Mouse (Mus musculus): ENCODE data around the gene Abcg1.
A peak's percentile ranks its signal among the peaks of the same experiment; 100 is the strongest.

Abcg1 gene

DNA sequence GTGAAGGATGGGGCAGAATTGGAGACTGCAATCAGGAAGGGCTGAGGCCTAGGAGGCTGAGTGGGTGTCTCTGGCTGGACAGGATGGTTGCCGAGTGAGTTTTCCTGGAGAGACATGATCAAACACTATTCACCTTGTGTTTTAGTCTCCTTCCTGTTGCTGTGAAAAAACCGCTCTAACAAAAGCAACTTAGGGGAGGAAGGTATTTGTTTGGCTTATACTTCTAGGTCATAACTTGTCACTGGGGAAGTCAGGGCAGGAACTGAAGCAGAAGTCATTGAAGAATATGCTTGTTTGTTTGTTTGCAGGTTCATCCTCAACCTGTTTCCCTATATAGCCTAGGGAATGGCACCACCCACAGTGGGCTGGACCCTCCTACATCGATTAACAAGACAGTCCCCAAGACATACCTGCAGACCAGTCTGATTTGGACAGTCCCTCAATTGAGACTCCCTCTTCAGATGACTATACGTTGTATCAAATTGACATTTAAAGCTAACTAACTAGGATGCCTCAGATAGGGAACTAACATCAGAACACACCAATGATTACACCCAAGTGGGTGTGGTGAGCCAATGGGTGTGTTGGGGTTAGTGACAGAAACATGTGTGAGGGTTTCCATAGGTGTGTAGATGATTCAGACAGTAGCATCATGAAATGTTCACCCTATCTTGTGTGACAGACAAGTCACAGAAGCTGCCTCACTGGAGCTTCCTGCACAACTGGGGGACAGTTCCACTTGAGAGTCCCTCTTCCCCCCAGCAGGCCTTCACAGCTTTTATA is 25.0 kb downstream of the Abcg1 start:
- DNase-seq = no peak

GRCm38 (mm10) chr17:31085519-31085918 is 28.0 kb downstream of the Abcg1 start:
- no peak for DNase-seq

- no peak for DNase-seq
Observed at GRCm38 (mm10) chr17:31086196-31086595, 28.7 kb downstream of the Abcg1 start.

DNA sequence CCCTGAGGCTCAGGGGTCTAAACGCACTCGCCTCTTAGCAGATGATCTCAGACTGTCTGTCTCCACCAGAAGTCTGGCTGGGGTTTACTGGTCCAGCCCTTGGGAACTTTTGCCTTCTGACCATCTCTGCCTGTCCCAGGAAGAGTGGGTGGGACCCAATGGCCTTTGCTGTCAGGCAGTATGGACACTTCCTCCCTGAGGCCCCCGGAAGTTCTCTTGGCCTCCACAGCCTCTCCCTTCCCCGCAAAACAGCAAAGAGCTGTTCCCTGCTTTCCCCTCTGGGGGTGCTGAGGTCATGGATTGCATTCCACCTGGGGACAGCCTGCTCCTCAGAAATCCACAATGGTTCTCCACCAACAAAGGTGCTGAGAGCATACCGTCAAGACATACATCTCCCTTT is 31.2 kb downstream of the Abcg1 start:
- DNase-seq = peak; percentile 35

GRCm38 (mm10) chr17:31089848-31090247 is 32.4 kb downstream of the Abcg1 start:
- peak; percentile 42 for DNase-seq

DNA sequence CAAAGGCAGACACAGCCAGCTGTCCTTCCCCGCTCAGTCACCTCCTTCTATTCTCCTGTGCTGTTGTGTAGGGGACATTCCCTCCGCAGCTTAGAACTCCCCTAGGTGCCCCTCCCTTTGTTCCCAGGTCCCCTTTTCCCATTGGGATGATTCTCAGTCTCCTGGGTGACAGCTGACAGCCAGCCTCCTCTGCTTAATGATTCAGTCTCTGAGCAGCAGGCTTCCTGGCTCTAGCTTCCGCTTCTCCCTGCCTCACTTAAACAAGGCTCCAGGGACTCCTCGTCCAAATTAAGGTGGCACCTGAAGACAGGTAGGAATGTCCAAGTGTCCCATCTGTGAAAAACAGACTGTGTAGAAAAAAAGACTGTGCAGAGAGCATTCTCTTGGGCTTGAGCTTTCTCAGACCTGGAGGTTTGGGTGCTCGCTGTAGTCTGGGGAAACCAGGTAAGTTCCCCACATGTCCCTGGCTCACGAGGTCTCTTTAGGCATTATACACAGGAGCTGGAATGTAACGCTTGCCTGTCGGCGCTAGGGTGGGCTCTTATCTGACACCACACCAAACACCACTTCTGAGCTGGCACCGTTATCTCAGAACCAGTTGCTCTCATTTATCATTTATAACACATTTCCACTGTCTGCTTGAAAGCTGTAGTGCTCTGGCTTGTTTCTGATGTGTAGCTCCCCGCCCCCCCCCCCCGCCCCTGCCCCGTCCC is 33.7 kb downstream of the Abcg1 start:
- DNase-seq = no peak

- no peak for DNase-seq
Observed at GRCm38 (mm10) chr17:31094781-31095180, 37.3 kb downstream of the Abcg1 start.

DNA sequence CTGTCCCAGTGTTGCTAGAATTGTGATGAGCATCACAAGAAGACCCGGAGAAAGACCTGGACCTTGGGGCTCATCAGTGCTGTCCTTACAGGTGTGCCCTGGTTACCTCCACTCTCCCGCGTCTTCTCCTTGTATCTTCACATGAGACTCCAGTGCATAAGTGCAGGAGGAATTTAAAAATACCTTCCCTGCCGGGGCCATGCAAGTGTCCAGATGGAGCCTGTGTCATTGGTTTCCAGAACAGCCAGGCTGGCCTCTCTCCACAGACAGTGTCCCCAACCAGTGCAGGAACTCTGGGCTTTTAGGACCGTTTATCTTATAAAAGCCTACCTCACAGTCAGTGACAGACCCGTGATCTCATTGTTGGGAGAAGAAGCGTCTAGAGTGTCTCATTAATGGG is 38.1 kb downstream of the Abcg1 start:
- DNase-seq = no peak

DNA sequence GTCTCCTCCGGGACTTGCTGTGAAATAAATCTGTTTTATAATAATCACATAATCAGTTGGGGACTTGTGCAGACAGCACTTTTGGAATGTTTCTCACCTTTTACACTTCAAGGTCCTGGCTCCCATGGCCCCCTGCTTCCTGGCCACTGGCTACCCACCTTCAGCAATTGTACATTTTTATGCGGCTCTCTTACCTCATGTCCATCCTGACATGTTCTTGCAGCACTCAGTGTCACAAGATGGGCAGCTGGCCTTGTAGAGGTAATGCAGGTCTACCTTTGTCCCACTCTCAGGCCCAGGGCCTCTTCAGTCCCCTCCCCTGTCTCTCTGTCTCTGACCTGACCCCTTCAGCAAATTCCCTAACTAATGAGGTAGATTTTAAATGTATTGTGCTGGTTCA is 39.4 kb downstream of the Abcg1 start:
- no peak for DNase-seq

GRCm38 (mm10) chr17:31098788-31099187 is 41.3 kb downstream of the Abcg1 start:
- DNase-seq = no peak

DNA sequence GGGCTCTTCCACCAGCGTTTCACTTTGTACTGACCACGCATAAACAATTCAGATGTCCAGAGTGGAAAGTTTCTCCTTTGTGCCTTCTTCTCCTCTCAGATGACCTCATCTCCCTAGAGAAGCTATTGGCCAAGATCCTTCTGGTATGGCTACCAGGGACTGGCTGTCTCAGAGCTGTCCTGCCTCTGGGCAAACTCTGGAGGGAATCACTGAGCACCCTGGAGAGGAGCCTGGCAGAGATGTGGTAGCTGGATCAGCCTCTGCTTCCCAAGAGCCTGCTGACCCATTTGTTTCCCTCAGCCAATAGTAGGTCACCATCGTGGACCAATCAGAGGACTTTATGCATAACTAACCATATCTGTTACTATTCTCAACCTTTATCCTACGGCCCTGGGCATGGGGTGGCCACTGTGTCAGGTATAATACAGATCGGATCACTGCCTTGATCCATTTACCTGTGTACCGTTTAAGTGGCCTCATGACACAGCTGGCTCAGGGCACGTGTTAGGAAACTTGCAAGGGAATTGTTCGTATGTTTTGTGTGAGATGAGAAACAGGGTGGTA is 45.6 kb downstream of the Abcg1 start:
- DNase-seq = no peak

DNA sequence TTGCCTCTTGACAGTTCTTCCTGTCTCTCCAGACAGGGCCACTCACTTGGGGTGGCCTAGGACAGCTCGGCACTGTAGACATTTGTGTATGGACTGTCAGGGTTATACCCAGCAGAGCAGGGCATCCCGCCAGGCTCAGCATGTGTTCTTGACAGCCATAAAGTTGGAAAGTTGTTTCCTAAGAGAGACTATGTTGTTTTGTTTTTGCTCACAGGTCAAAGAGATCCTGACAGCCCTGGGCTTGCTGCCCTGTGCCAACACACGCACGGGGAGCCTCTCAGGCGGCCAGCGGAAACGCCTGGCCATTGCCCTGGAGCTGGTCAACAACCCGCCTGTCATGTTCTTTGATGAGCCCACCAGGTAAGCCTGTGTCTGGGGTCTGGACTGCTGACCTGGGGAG is 46.3 kb downstream of the Abcg1 start:
- no peak for DNase-seq

DNA sequence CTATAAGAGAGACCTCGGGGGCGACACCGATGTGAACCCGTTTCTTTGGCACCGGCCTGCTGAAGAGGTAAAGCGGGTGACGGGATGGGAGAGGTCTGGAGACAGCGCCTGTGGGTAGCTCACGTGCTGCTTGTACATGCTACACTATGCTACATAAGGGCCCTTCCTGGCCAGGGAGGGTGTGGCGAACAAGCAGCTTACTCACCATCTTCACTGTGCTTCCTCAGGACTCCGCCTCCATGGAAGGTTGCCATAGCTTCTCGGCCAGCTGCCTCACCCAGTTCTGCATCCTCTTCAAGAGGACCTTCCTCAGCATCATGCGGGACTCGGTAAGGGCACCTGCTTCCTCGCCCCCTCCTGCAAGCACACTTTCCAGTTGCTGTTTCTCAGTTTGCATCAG is 50.9 kb downstream of the Abcg1 start:
- DNase-seq = peak; percentile 18

DNA sequence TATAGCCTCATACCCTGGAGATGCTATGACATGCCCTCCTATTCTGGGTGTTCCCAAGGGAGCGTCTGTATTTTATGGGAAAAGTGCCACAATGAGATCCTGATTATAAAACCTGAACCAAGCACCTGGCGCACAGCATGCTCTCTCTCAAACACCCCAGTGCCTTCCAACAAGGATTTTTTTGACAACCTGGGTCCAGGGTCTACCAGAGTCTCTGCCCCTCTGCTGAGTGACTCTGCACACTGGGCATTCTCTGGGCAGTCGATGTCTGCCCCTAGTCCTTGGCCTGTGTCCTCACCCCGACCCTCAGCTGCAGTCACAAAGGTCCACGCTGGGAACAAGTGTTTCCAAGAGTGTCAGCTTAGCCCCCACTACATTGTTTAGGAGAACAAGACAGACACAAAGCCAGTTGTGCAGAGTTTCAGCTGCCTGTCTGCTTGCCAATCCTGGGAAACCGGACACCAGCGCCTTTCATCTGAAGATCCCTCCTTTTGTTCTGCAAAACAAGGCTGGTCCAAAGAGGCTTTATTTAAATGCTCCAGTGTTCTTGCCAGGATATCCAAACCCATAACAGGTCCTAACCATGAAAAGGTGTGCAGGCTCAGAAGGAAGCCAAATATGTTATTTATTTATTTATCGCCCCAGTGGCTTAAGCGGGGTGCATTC is 55.8 kb downstream of the Abcg1 start:
- no peak for DNase-seq

- DNase-seq = no peak
Observed at GRCm38 (mm10) chr17:31116063-31116462, 58.6 kb downstream of the Abcg1 start.

GRCm38 (mm10) chr17:31117946-31118345 is 60.5 kb downstream of the Abcg1 start:
- no peak for DNase-seq

DNA sequence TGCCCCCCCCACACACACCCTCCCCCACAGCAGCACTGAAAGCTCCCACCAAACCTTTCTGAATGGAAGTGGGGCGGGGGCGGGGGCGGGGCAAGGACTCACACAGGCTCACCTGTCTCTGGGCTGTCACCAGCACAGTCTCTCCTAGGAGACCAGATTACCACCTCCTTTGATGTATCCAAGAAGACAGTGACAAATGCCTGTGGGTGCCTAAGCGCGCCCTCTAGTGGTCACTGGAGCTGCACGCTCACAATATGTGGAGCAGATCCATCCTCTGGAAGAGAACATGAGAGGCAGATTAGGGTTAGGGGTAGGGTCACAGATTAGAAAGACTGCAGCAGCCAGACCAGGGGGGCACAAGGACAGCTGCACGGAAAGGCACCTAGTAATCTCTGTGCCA is 62.0 kb downstream of the Abcg1 start:
- DNase-seq = peak; percentile 84

- DNase-seq = peak; percentile 55
Observed at GRCm38 (mm10) chr17:31121975-31122374, 64.5 kb downstream of the Abcg1 start.

DNA sequence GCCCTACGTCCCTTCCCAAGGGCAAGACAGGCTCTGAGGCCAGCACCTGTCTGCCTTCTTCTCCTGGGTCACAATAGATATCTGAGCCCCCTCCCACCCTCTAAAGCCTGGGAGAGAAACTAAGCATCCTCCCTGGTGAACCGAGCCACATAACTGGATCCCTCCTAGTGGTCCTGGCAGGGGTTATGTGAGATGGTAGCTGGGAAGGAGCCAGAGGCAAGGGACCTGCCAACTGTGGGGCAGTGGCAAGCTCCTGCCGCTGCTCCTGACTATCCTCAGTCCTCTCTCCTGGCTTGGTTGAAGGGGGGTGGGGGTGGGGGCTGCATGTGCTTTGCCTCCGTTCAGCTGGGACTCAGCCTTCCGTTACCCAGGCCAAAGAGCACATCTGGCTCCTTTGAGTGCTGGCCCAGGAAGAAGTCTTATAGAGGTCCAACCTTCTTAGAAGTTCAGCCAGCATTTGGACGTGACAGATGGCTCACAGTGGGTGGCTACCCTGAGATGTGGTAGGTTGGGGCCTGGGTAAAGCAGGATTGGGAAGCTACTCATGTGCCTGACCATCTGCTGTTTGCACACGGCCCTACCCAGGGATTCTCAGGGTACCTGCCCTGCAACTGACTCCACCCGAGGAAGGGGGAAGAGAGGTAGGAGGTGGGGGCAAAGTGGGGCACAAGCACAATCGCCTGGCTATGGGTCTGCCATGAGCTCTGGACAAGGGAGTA is 68.2 kb downstream of the Abcg1 start:
- no peak for DNase-seq

DNA sequence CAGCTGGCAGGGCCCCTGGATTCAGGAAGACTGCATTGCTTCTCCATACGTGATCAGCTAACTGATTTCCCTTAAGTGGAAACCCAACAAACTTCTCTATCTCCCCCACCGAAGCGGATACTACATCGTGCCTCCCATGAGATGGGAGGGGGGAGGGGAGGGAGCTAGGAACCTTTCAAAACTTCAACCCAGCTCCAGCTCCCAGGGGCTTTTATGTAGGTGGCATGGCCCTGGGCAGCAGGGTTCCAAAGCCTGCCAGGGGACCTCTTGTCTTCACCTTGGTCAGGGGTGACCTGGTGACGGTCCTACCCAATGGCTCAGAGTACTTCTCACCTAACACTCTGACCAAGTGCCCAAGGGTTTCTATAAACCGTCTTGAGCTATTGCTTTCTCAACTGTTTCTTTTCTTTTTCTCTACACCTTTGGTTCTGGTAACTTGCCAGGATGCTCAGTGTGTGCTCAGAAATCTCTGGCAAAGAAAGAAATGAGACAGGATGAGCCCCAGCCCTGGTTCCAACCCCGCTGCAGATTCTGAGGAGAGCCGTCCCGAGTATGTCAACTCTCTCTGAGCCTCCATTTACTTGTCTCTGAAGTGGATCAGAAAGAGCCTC is 71.3 kb downstream of the Abcg1 start:
- no peak for DNase-seq

GRCm38 (mm10) chr17:31129452-31129851 is 72.0 kb downstream of the Abcg1 start, which contains the start of gene Tff3:
Tff3 (minus strand) TSS chr17:31129646.
- no peak for DNase-seq

- no peak for DNase-seq
Observed at GRCm38 (mm10) chr17:31131269-31131821, 73.9 kb downstream of the Abcg1 start.
